Mouse (Mus musculus): ENCODE measurements around the gene Prpf3. TPM values are rescaled to one million over a fixed set of nuclear protein-coding genes. Genes with fewer than 3 reads are reported as not detected.

The Prpf3 gene
- polyA plus RNA-seq, 1 experiment = 32.5 TPM

- 94% methylated on average over 2 of the region's 2 CpGs for WGBS
- Histone ChIP-seq H3K36me3 (ENCODE audit: control insufficient read depth, insufficient read depth, low read length) (no peaks in the 10 kb centered on the region), H3K27me3 (ENCODE audit: control insufficient read depth, insufficient read depth, low read length) (no peaks in the 10 kb centered on the region), H3K4me3 (ENCODE audit: control insufficient read depth, insufficient read depth, low read length) (no peak overlapping the region), H3K27ac (ENCODE audit: control insufficient read depth, insufficient read depth, low read length) (no peak overlapping the region), H3K4me1 (replicated peaks; ENCODE audit: control insufficient read depth, insufficient read depth, low read length) (peaks cover 7% of the 10 kb centered on the region)
- DNase-seq = no peak
- TF ChIP-seq POLR2A (IDR thresholded peaks at IDR 0.05; ENCODE audit: control insufficient read depth, extremely low read depth, insufficient read depth, low read length, poor library complexity) (no peak), CTCF (IDR thresholded peaks at IDR 0.05; ENCODE audit: borderline replicate concordance, control insufficient read depth, extremely low read depth, insufficient read depth, low read length, poor library complexity) (no peak)
These were observed 62.0 kb downstream of the Prpf3 start for GRCm38 (mm10) chr3:95793662-95794061.

GRCm38 (mm10) chr3:95785501-95785900 lies 70.2 kb downstream of the Prpf3 start:
- Histone ChIP-seq H3K27me3 (ENCODE audit: control insufficient read depth, insufficient read depth, low read length) (no peaks in the 10 kb centered on the region), H3K4me1 (replicated peaks; ENCODE audit: control insufficient read depth, insufficient read depth, low read length) (no peaks in the 10 kb centered on the region), H3K36me3 (ENCODE audit: control insufficient read depth, insufficient read depth, low read length) (peaks cover 65% of the 10 kb centered on the region), H3K4me3 (ENCODE audit: control insufficient read depth, insufficient read depth, low read length) (no peak overlapping the region), H3K27ac (ENCODE audit: control insufficient read depth, insufficient read depth, low read length) (no peak overlapping the region)
- 96% methylated on average over 4 of the region's 4 CpGs for WGBS
- no peak for DNase-seq
- TF ChIP-seq POLR2A (IDR thresholded peaks at IDR 0.05; ENCODE audit: control insufficient read depth, extremely low read depth, insufficient read depth, low read length, poor library complexity) (no peak), CTCF (IDR thresholded peaks at IDR 0.05; ENCODE audit: borderline replicate concordance, control insufficient read depth, extremely low read depth, insufficient read depth, low read length, poor library complexity) (no peak)

Other genes starting within 250 kb of the Prpf3 start
- 17.1 and 18.3 TPM in 2 replicates for gene Ensa, start 230.9 kb downstream of the Prpf3 start, polyA plus RNA-seq (2012; rRNA removed)
- 145 and 198 TPM in 2 replicates for gene Mcl1, start 197.1 kb downstream of the Prpf3 start, polyA plus RNA-seq (2012; rRNA removed)
- 3.1 and 4.1 TPM in 2 replicates for gene Adamtsl4, start 168.0 kb downstream of the Prpf3 start, polyA plus RNA-seq (2012; rRNA removed)
- 80.2 and 125 TPM in 2 replicates for gene Ecm1, start 116.3 kb downstream of the Prpf3 start, polyA plus RNA-seq (2012; rRNA removed)
- gene Tars2, start 95.7 kb downstream of the Prpf3 start, polyA plus RNA-seq (2012; rRNA removed) = 43.3 and 44.1 TPM in 2 replicates
- 20.1 and 26.5 TPM in 2 replicates for gene Rprd2, start 37.0 kb downstream of the Prpf3 start, polyA plus RNA-seq (2012; rRNA removed)
- 56.3 and 60.5 TPM in 2 replicates for gene Mrps21, start 15.6 kb upstream of the Prpf3 start, polyA plus RNA-seq (2012; rRNA removed)
- 3.0 and 3.1 TPM in 2 replicates for gene Ciart, start 26.4 kb upstream of the Prpf3 start, polyA plus RNA-seq (2012; rRNA removed)
- 4.5 and 6.0 TPM in 2 replicates for gene BC028528, start 36.1 kb upstream of the Prpf3 start, polyA plus RNA-seq (2012; rRNA removed)
- 139 and 156 TPM in 2 replicates for gene Aph1a, start 38.1 kb upstream of the Prpf3 start, polyA plus RNA-seq (2012; rRNA removed)
- 4.3 and 13.0 TPM in 2 replicates for gene Car14, start 48.8 kb upstream of the Prpf3 start, polyA plus RNA-seq (2012; rRNA removed)
- 89.1 and 120 TPM in 2 replicates for gene Anp32e, start 73.4 kb upstream of the Prpf3 start, polyA plus RNA-seq (2012; rRNA removed)
- gene Plekho1, start 140.1 kb upstream of the Prpf3 start, polyA plus RNA-seq (2012; rRNA removed) = 65.8 and 73.9 TPM in 2 replicates
- 5.8 and 7.5 TPM in 2 replicates for gene Vps45, start 202.6 kb upstream of the Prpf3 start, polyA plus RNA-seq (2012; rRNA removed)
- gene Otud7b, start 248.6 kb upstream of the Prpf3 start, polyA plus RNA-seq (2012; rRNA removed) = 9.6 and 11.6 TPM in 2 replicates

Measured in thymus, adult 2 months (tissue).